Mouse (Mus musculus) hindbrain, embryonic 10.5 days (tissue): ENCODE data around the gene Prox1. TPM values are rescaled to one million over a fixed set of nuclear protein-coding genes. Genes with fewer than 3 reads are reported as not detected.

Experiments used
- DNase-seq: peaks from one replicate; pipeline ENCODE4 v3.0.0-alpha.2; 2017; ENCODE audit warnings: low spot score
- H3K27ac ChIP-seq: fragments of 300-500 bp; sonication (generic); 2 replicates; pipeline ENCODE4 v1.5.1; 2016; ENCODE audit warnings: mild to moderate bottlenecking, moderate library complexity
- H3K27me3 ChIP-seq: fragments of 300-500 bp; sonication (generic); 2 replicates; pipeline ENCODE4 v1.6.1; 2016; ENCODE audit warnings: mild to moderate bottlenecking; ENCODE audit not compliant: poor library complexity, insufficient read depth, severe bottlenecking
- H3K36me3 ChIP-seq: fragments of 300-500 bp; sonication (generic); 2 replicates; pipeline ENCODE4 v1.6.1; 2016; ENCODE audit warnings: mild to moderate bottlenecking, moderate library complexity
- H3K4me1 ChIP-seq: fragments of 300-500 bp; sonication (generic); replicated peaks from 2 replicates; pipeline ENCODE4 v1.6.1; 2016; ENCODE audit warnings: mild to moderate bottlenecking
- H3K4me3 ChIP-seq: fragments of 300-500 bp; sonication (generic); 2 replicates; pipeline ENCODE4 v1.5.1; 2016; ENCODE audit warnings: mild to moderate bottlenecking, moderate library complexity
- H3K9me3 ChIP-seq: fragments of 300-500 bp; sonication (generic); 2 replicates; pipeline ENCODE4 v1.6.1; 2016; ENCODE audit warnings: mild to moderate bottlenecking, moderate library complexity
- WGBS: fragments of 180-500 bp; shearing (Covaris S2); methylation state at CpG from one replicate; pipeline ENCODE4 v1.1.7; 2016; 5-methylcytosine and 5-hydroxymethylcytosine counted together
- polyA plus RNA-seq: library from polyadenylated mRNA; unstranded; fragments of >200 nt; fragmentation: Nextera tagmentation; extraction: Ambion mirVana; gene quantifications from 2 replicates; pipeline ENCODE4 v1.2.1, GENCODE M21; 2016

The Prox1 gene
- polyA plus RNA-seq, 1 experiment from 2014 or later, result 9.4 TPM

- Histone ChIP-seq H3K4me1 (peaks cover 79% of the 10 kb centered on the region), H3K4me3 (peak overlapping the region; percentile 14), H3K27me3 (peaks cover 2% of the 10 kb centered on the region; the same call in 1 of the 2 replicates), H3K27ac (peak overlapping the region; percentile 77), H3K36me3 (peaks cover 12% of the 10 kb centered on the region; the same call in 1 of the 2 replicates), H3K9me3 (no peaks in the 10 kb centered on the region)
- 12% methylated on average over 12 of the region's 12 CpGs for WGBS
- DNase-seq, result peak; percentile 44
These were observed 41.7 kb downstream of the Prox1 start for GRCm38 (mm10) chr1:190128674-190129322.

- Histone ChIP-seq H3K27me3 (peaks cover 2% of the 10 kb centered on the region; the same call in 1 of the 2 replicates), H3K36me3 (peaks cover 19% of the 10 kb centered on the region), H3K27ac (peak overlapping the region; percentile 77), H3K4me3 (no peak overlapping the region; the same call in 1 of the 2 replicates), H3K4me1 (peaks cover 71% of the 10 kb centered on the region), H3K9me3 (no peaks in the 10 kb centered on the region)
- DNase-seq, result no peak
- 23% methylated on average over 5 of the region's 5 CpGs for WGBS
These were observed 42.6 kb downstream of the Prox1 start for GRCm38 (mm10) chr1:190127878-190128277.

- Histone ChIP-seq H3K4me1 (peaks cover 65% of the 10 kb centered on the region), H3K36me3 (peaks cover 25% of the 10 kb centered on the region), H3K9me3 (no peaks in the 10 kb centered on the region), H3K27ac (peak overlapping the region; percentile 77), H3K4me3 (no peak overlapping the region), H3K27me3 (peaks cover 2% of the 10 kb centered on the region; the same call in 1 of the 2 replicates)
- DNase-seq, result peak; percentile 16
- 20% methylated on average over 6 of the region's 6 CpGs for WGBS
These were observed 43.2 kb downstream of the Prox1 start for GRCm38 (mm10) chr1:190127163-190127795.

GRCm38 (mm10) chr1:190124961-190125739 is 45.4 kb downstream of the Prox1 start:
- Histone ChIP-seq H3K27me3 (peaks cover 2% of the 10 kb centered on the region; the same call in 1 of the 2 replicates), H3K9me3 (no peaks in the 10 kb centered on the region), H3K4me3 (no peak overlapping the region), H3K4me1 (peaks cover 44% of the 10 kb centered on the region), H3K27ac (0 out of 2 replicates have a peak overlapping the region, but pooled peaks have one; percentile 16), H3K36me3 (peaks cover 46% of the 10 kb centered on the region)
- 85% methylated on average over 14 of the region's 14 CpGs for WGBS
- DNase-seq, result no peak

GRCm38 (mm10) chr1:190123404-190123803 is 47.1 kb downstream of the Prox1 start:
- Histone ChIP-seq H3K9me3 (no peaks in the 10 kb centered on the region), H3K27me3 (peaks cover 2% of the 10 kb centered on the region; the same call in 1 of the 2 replicates), H3K4me1 (peaks cover 26% of the 10 kb centered on the region), H3K27ac (no peak overlapping the region), H3K36me3 (peaks cover 46% of the 10 kb centered on the region), H3K4me3 (no peak overlapping the region)
- DNase-seq, result no peak
- WGBS, result 93% methylated on average over 13 of the region's 13 CpGs

- Histone ChIP-seq H3K4me1 (0 out of 2 replicates have a peak, but pooled peaks cover 4% of the 10 kb centered on the region), H3K27ac (no peak overlapping the region), H3K9me3 (peaks cover 14% of the 10 kb centered on the region), H3K36me3 (peaks cover 28% of the 10 kb centered on the region), H3K27me3 (no peaks in the 10 kb centered on the region), H3K4me3 (no peak overlapping the region)
- no peak for DNase-seq
- WGBS, result 82% methylated on average over 1 of the region's 1 CpGs
These were observed 54.5 kb downstream of the Prox1 start for GRCm38 (mm10) chr1:190115985-190116384.

- no peak for DNase-seq
- H3K4me3 ChIP-seq, result no peak overlapping the region
- WGBS, result 69% methylated on average over 6 of the region's 6 CpGs
- H3K36me3 ChIP-seq, result peaks cover 8% of the 10 kb centered on the region; the same call in 1 of the 2 replicates
- H3K27ac ChIP-seq, result no peak overlapping the region; the same call in 1 of the 2 replicates
- H3K9me3 ChIP-seq, result peaks cover 17% of the 10 kb centered on the region
- 0 out of 2 replicates have a peak, but pooled peaks cover 5% of the 10 kb centered on the region for H3K4me1 ChIP-seq
- H3K27me3 ChIP-seq, result no peaks in the 10 kb centered on the region
These were observed 58.8 kb downstream of the Prox1 start for GRCm38 (mm10) chr1:190111741-190112140.

- Histone ChIP-seq H3K4me1 (0 out of 2 replicates have a peak, but pooled peaks cover 7% of the 10 kb centered on the region), H3K9me3 (peaks cover 8% of the 10 kb centered on the region), H3K27me3 (no peaks in the 10 kb centered on the region), H3K27ac (no peak overlapping the region), H3K36me3 (no peaks in the 10 kb centered on the region), H3K4me3 (no peak overlapping the region)
- no peak for DNase-seq
- 87% methylated on average over 1 of the region's 1 CpGs for WGBS
These were observed 62.9 kb downstream of the Prox1 start for GRCm38 (mm10) chr1:190107587-190107986.

GRCm38 (mm10) chr1:190106674-190107420 is 63.7 kb downstream of the Prox1 start:
- 71% methylated on average over 16 of the region's 16 CpGs for WGBS
- Histone ChIP-seq H3K4me1 (0 out of 2 replicates have a peak, but pooled peaks cover 7% of the 10 kb centered on the region), H3K4me3 (no peak overlapping the region), H3K27me3 (no peaks in the 10 kb centered on the region), H3K9me3 (peaks cover 8% of the 10 kb centered on the region), H3K27ac (no peak overlapping the region), H3K36me3 (no peaks in the 10 kb centered on the region)
- no peak for DNase-seq

GRCm38 (mm10) chr1:190106060-190106459 is 64.5 kb downstream of the Prox1 start:
- H3K27me3 ChIP-seq, result no peaks in the 10 kb centered on the region
- no peaks in the 10 kb centered on the region for H3K36me3 ChIP-seq
- 0 out of 2 replicates have a peak, but pooled peaks cover 3% of the 10 kb centered on the region for H3K4me1 ChIP-seq
- no peak for DNase-seq
- WGBS, result 82% methylated on average over 5 of the region's 5 CpGs
- peaks cover 8% of the 10 kb centered on the region for H3K9me3 ChIP-seq
- no peak overlapping the region for H3K27ac ChIP-seq
- H3K4me3 ChIP-seq, result no peak overlapping the region

- WGBS, result 80% methylated on average over 9 of the region's 9 CpGs
- Histone ChIP-seq H3K36me3 (no peaks in the 10 kb centered on the region), H3K9me3 (no peaks in the 10 kb centered on the region), H3K4me1 (no peaks in the 10 kb centered on the region), H3K4me3 (no peak overlapping the region), H3K27me3 (no peaks in the 10 kb centered on the region), H3K27ac (no peak overlapping the region)
- DNase-seq, result no peak
These were observed 77.2 kb downstream of the Prox1 start for GRCm38 (mm10) chr1:190093326-190093725.

GRCm38 (mm10) chr1:190092076-190092475 is 78.4 kb downstream of the Prox1 start:
- no peaks in the 10 kb centered on the region for H3K9me3 ChIP-seq
- H3K4me1 ChIP-seq, result no peaks in the 10 kb centered on the region
- H3K4me3 ChIP-seq, result no peak overlapping the region
- 88% methylated on average over 7 of the region's 7 CpGs for WGBS
- H3K27me3 ChIP-seq, result no peaks in the 10 kb centered on the region
- no peak overlapping the region for H3K27ac ChIP-seq
- DNase-seq, result no peak
- no peaks in the 10 kb centered on the region for H3K36me3 ChIP-seq
